Mouse (Mus musculus) kidney, embryonic 16.5 days (tissue): ENCODE measurements around the gene Ccer2. TPM values are rescaled to one million over a fixed set of nuclear protein-coding genes. Genes with fewer than 3 reads are reported as not detected.

Experiments
- ATAC-seq: fragments of 200-750 bp; cut with Nextera tagmentation; 2 replicates; pipeline ENCODE4 v1.8.0; 2017; ENCODE audit warnings: moderate TSS enrichment; ENCODE audit not compliant: low FRiP score, low TSS enrichment
- H3K27ac ChIP-seq: fragments of 300-500 bp; sonication (generic); 2 replicates; pipeline ENCODE4 v1.5.1; 2014; ENCODE audit warnings: low read length
- H3K27me3 ChIP-seq: fragments of 300-500 bp; sonication (generic); 2 replicates; pipeline ENCODE4 v1.6.1; 2014; ENCODE audit warnings: low read length, control low read depth, mixed read lengths; ENCODE audit not compliant: insufficient read depth
- H3K36me3 ChIP-seq: fragments of 300-500 bp; sonication (generic); 2 replicates; pipeline ENCODE4 v1.6.1; 2014; ENCODE audit warnings: low read length, control low read depth, mixed read lengths; ENCODE audit not compliant: insufficient read depth
- H3K4me1 ChIP-seq: fragments of 300-500 bp; sonication (generic); 2 replicates; pipeline ENCODE4 v1.6.1; 2014; ENCODE audit warnings: low read length, control low read depth, mixed read lengths; ENCODE audit not compliant: insufficient read depth
- H3K4me2 ChIP-seq: fragments of 300-500 bp; sonication (generic); replicated peaks from 2 replicates; pipeline ENCODE4 v1.6.1; 2014; ENCODE audit warnings: low read depth, low read length
- H3K4me3 ChIP-seq: fragments of 300-500 bp; sonication (generic); 2 replicates; pipeline ENCODE4 v1.5.1; 2014; ENCODE audit warnings: mild to moderate bottlenecking, low read length
- H3K9ac ChIP-seq: fragments of 300-500 bp; sonication (generic); replicated peaks from 2 replicates; pipeline ENCODE4 v1.6.1; 2014; ENCODE audit warnings: low read length
- H3K9me3 ChIP-seq: fragments of 300-500 bp; sonication (generic); 2 replicates; pipeline ENCODE4 v1.6.1; 2016; ENCODE audit warnings: low read length, control low read depth
- WGBS: fragments of 180-500 bp; shearing (Covaris S2); extraction: QIAGEN DNeasy Blood & Tissue Kit; methylation state at CpG from one replicate; pipeline ENCODE4 v1.1.7; 2014; 5-methylcytosine and 5-hydroxymethylcytosine counted together
- polyA plus RNA-seq: library from polyadenylated mRNA; unstranded; fragments of >200 nt; fragmentation: Nextera tagmentation; extraction: Ambion mirVana; gene quantifications from 2 replicates; pipeline ENCODE4 v1.2.1, GENCODE M21; 2015

Ccer2 gene
- polyA plus RNA-seq, 1 experiment from 2014 or later = not detected

GRCm38 (mm10) chr7:28781261-28781663 is 25.3 kb downstream of the Ccer2 start:
- Histone ChIP-seq H3K27ac (no peak overlapping the region), H3K4me3 (no peak overlapping the region), H3K27me3 (no peaks in the 10 kb centered on the region), H3K9me3 (no peaks in the 10 kb centered on the region), H3K36me3 (peaks cover 3% of the 10 kb centered on the region; the same call in 1 of the 2 replicates), H3K9ac (no peak overlapping the region), H3K4me2 (no peak overlapping the region), H3K4me1 (0 out of 2 replicates have a peak, but pooled peaks cover 3% of the 10 kb centered on the region)
- WGBS = 93% methylated on average over 8 of the region's 8 CpGs
- ATAC-seq = no peak

GRCm38 (mm10) chr7:28785161-28785560 is 29.2 kb downstream of the Ccer2 start:
- Histone ChIP-seq H3K4me1 (peaks cover 10% of the 10 kb centered on the region), H3K9ac (no peak overlapping the region), H3K27me3 (no peaks in the 10 kb centered on the region), H3K9me3 (no peaks in the 10 kb centered on the region), H3K4me3 (no peak overlapping the region), H3K36me3 (peaks cover 5% of the 10 kb centered on the region; the same call in 1 of the 2 replicates), H3K4me2 (no peak overlapping the region), H3K27ac (no peak overlapping the region)
- 79% methylated on average over 5 of the region's 5 CpGs for whole genome bisulfite sequencing
- no peak for ATAC-seq

GRCm38 (mm10) chr7:28787884-28788283 is 31.9 kb downstream of the Ccer2 start:
- Histone ChIP-seq H3K9ac (no peak overlapping the region), H3K4me2 (no peak overlapping the region), H3K27me3 (no peaks in the 10 kb centered on the region), H3K4me1 (peaks cover 8% of the 10 kb centered on the region), H3K9me3 (no peaks in the 10 kb centered on the region), H3K36me3 (peaks cover 5% of the 10 kb centered on the region; the same call in 1 of the 2 replicates), H3K4me3 (no peak overlapping the region), H3K27ac (no peak overlapping the region)
- ATAC-seq = no peak
- WGBS = 92% methylated on average over 9 of the region's 9 CpGs

GRCm38 (mm10) chr7:28788307-28789195 is 32.6 kb downstream of the Ccer2 start, which contains the start of gene Rinl:
Rinl (plus strand) TSS chr7:28788969.
- Histone ChIP-seq H3K9me3 (no peaks in the 10 kb centered on the region), H3K27ac (peak within 1 kb of the TSS; percentile 31; the same call in 1 of the 2 replicates), H3K27me3 (no peaks in the 10 kb centered on the region), H3K4me3 (no peak within 1 kb of the TSS), H3K9ac (no peak within 1 kb of the TSS), H3K4me1 (peaks cover 8% of the 10 kb centered on the region), H3K4me2 (no peak within 1 kb of the TSS), H3K36me3 (peaks cover 5% of the 10 kb centered on the region; the same call in 1 of the 2 replicates)
- WGBS = 56% methylated on average over 5 of the region's 5 CpGs
- no peak for ATAC-seq

GRCm38 (mm10) chr7:28789235-28789634 is 33.3 kb downstream of the Ccer2 start:
- Histone ChIP-seq H3K9me3 (no peaks in the 10 kb centered on the region), H3K36me3 (peaks cover 5% of the 10 kb centered on the region; the same call in 1 of the 2 replicates), H3K9ac (no peak overlapping the region), H3K4me1 (peaks cover 8% of the 10 kb centered on the region), H3K27me3 (no peaks in the 10 kb centered on the region), H3K4me2 (no peak overlapping the region), H3K27ac (peak overlapping the region; percentile 31; the same call in 1 of the 2 replicates), H3K4me3 (no peak overlapping the region)
- no peak for ATAC-seq
- WGBS = 49% methylated on average over 3 of the region's 3 CpGs

GRCm38 (mm10) chr7:28790066-28790806 is 34.3 kb downstream of the Ccer2 start:
- peak; percentile 52; the same call in 1 of the 2 replicates for ATAC-seq
- no peaks in the 10 kb centered on the region for H3K27me3 ChIP-seq
- no peak overlapping the region for H3K4me2 ChIP-seq
- H3K4me3 ChIP-seq = no peak overlapping the region
- peaks cover 5% of the 10 kb centered on the region; the same call in 1 of the 2 replicates for H3K36me3 ChIP-seq
- peaks cover 8% of the 10 kb centered on the region for H3K4me1 ChIP-seq
- H3K27ac ChIP-seq = 0 out of 2 replicates have a peak overlapping the region, but pooled peaks have one; percentile 11
- 55% methylated on average over 8 of the region's 8 CpGs for WGBS
- H3K9me3 ChIP-seq = no peaks in the 10 kb centered on the region
- H3K9ac ChIP-seq = no peak overlapping the region

- Histone ChIP-seq H3K4me2 (no peak overlapping the region), H3K36me3 (no peaks in the 10 kb centered on the region)
Observed at GRCm38 (mm10) chr7:28791706-28792105, 35.7 kb downstream of the Ccer2 start.

GRCm38 (mm10) chr7:28792391-28793185 is 36.6 kb downstream of the Ccer2 start:
- H3K4me1 ChIP-seq = peaks cover 18% of the 10 kb centered on the region
- no peaks in the 10 kb centered on the region for H3K36me3 ChIP-seq
- H3K4me3 ChIP-seq = no peak overlapping the region
- no peak overlapping the region for H3K4me2 ChIP-seq
- H3K9ac ChIP-seq = no peak overlapping the region
- 75% methylated on average over 13 of the region's 14 CpGs for WGBS
- no peaks in the 10 kb centered on the region for H3K9me3 ChIP-seq
- H3K27ac ChIP-seq = no peak overlapping the region
- no peaks in the 10 kb centered on the region for H3K27me3 ChIP-seq
- no peak for ATAC-seq

More at GRCm38 (mm10) chr7:28791706-28792105, 35.7 kb downstream of the Ccer2 start:
- no peak overlapping the region for H3K4me3 ChIP-seq
- no peak overlapping the region for H3K27ac ChIP-seq
- H3K27me3 ChIP-seq = no peaks in the 10 kb centered on the region
- no peaks in the 10 kb centered on the region for H3K9me3 ChIP-seq
- no peak for ATAC-seq
- no peak overlapping the region for H3K9ac ChIP-seq
- H3K4me1 ChIP-seq = peaks cover 14% of the 10 kb centered on the region

GRCm38 (mm10) chr7:28793834-28794233 is 37.9 kb downstream of the Ccer2 start:
- ATAC-seq = no peak
- H3K4me3 ChIP-seq = no peak overlapping the region
- H3K9ac ChIP-seq = no peak overlapping the region
- peaks cover 16% of the 10 kb centered on the region for H3K4me1 ChIP-seq
- no peak overlapping the region for H3K4me2 ChIP-seq
- H3K36me3 ChIP-seq = no peaks in the 10 kb centered on the region
- H3K27ac ChIP-seq = no peak overlapping the region
- no peaks in the 10 kb centered on the region for H3K27me3 ChIP-seq
- H3K9me3 ChIP-seq = no peaks in the 10 kb centered on the region
- WGBS = 34% methylated on average over 2 of the region's 2 CpGs
